Mouse (Mus musculus) induced T-regulatory cell, adult 2 months (primary cell): ENCODE measurements around the gene F13a1.

Experiments used
- DNase-seq: peaks from one replicate; pipeline ENCODE4 v3.0.0-alpha.2; 2012; ENCODE audit warnings: low read depth

F13a1 gene

GRCm38 (mm10) chr13:37050126-37050525 is at the start of gene F13a1:
F13a1 (minus strand) TSS chr13:37050244.
- no peak for DNase-seq

DNA sequence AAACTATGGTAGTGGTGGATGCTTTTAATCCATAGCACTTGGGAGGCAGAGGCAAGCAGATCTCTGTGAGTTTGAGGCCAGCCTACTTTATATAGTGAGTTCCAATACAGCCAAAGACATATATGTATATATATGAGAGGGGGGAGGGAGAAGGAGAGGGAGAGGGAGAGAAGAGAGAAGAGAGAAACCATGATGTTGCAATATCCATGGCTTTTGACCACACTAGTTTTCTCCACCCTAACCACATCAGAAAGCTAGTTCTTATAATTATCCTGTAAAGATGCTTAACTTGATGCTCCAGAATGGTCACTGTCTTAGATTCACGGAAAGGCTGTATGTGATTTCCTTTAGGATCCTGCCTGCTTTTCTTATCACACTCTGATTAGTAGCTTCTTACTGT is 41.6 kb upstream of the F13a1 start:
- no peak for DNase-seq

DNA sequence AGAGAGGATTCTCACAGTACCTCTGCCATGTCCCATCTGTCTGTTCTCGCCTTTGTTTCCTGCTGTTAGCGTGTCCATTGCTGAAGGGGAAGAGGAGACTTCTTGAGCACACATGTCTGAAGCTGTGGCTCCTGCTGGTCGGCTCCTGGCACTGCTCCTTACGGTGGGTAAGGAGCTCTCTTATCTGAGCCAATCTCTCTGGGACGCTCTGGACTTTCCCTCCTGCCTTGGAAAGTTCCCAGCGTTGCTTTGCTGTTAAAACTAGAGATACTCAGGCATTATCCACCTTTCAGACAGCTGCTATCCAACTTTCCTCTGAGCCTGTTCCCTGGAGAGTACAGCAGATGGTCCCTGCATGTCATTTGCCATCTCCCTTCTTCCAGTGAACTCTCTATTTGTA is 39.1 kb upstream of the F13a1 start:
- DNase-seq = no peak

GRCm38 (mm10) chr13:37081506-37082241 is 31.6 kb upstream of the F13a1 start:
- DNase-seq = no peak

DNA sequence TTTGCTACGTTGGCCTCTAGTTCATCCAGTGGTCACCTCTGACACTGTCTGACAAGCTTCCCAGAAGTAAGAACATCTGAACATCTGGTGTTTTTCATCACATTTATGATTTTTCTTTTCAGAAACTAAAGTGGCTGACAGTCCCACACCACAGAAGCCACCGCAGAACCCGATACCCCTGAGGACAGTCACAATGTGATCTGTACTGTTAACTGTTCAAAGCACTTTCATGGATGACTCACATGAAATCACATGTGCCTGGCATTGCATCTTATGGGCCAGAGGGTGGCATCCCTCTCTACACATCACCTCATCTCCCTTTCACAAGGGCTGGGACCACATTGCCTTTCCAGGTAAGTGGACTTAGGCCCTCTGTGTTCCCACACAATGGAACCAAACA is 21.3 kb upstream of the F13a1 start:
- peak; percentile 8 for DNase-seq

- no peak for DNase-seq
These were observed 20.8 kb upstream of the F13a1 start for GRCm38 (mm10) chr13:37070824-37071223.

DNA sequence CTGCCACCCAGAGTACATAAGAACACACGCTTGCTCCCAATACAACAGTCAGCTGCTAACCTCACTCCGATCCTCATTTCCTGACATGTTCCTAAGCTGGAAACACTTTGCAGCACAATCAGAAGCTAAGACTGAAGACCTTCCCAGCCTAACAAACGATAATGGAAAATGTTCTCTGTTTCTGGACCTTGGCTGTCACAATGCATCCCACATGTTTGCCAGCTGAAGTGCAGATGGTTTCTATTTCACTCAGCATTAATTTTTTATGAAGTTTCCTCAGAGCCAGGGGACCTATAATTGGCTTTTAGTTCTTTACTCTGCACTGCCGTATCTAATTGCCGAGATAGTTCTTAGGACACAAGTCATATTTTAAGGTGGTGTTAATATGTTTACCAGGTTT is 10.8 kb upstream of the F13a1 start:
- no peak for DNase-seq

- DNase-seq = peak; percentile 7
These were observed 6.6 kb upstream of the F13a1 start for GRCm38 (mm10) chr13:37056662-37057061.

DNA sequence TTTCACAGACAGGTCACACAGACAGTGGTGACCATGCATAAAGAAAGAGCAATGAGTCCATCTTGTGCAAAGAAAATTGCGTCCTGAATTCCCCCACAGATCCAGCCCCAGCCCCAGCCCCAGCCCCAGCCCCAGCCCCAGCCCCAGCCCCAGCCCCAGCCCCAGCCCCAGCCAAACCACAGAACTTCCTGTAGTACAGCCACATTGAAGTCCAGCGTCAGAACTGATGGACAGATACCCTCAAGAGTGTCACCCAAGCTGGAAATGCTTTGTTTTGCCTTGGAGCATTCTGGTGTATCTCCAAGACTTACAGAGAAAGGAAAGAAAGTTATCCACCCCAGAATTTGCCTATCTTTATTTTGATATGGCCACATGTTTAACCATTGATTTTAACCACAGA is 413 bp downstream of the F13a1 start:
- DNase-seq = no peak

DNA sequence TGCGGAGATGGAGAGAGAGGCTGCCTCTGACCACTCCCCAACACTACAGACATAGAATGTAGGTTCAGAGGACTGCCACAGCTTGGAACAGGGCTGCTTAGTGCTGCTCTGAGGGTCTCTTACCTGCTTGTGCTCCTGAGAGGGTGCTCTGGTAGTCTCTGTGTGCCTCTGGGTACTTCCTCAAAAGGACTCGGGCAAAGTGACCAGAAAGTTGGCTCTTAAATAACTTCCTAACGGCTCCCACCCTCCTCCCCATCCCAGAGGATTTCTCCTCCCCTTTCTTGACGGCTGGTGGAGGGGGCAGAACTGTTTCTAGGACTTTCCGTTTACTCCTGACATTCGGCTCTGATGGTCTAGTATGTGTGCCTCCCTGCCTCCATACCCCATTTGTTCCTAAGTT is 1.0 kb downstream of the F13a1 start:
- DNase-seq = no peak

DNA sequence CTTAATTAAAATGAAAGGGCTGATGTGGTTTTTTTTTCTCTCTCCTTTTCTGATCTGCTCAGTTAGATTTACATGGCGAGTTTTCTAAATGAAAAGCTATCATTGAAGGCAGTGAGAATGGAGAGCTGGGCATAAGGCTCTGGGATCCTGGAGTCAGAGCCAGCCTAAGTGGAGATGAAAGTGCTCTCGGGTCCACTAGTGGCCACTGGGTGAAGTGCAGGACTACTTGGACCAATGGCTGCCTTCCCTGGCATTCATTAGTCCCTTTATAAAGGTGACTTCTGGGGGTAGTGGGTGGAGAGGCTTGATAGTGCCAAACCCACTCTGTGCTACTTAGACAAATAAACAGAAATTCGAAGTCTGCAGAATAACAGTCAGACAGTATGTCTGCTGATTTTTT is 5.0 kb downstream of the F13a1 start:
- peak; percentile 47 for DNase-seq

DNA sequence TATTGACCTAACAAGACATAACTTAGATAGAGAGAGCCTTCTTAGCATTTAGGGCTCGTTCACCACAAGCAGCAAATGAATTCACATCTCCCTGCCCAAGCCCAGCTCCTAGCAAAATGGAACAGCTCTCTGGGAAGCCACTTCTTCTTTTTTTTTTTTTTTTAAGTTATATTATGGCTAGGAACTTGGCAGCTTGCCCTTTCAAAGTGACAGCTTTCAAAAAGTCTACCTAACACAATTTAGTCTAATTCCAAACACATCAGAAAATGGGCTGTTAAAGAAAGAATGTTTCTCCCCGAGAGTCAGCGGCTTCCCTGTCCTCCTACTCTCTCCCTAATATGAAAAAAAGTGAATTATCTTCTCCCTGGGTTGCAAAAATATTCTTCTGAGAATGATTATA is 15.3 kb downstream of the F13a1 start:
- no peak for DNase-seq

DNA sequence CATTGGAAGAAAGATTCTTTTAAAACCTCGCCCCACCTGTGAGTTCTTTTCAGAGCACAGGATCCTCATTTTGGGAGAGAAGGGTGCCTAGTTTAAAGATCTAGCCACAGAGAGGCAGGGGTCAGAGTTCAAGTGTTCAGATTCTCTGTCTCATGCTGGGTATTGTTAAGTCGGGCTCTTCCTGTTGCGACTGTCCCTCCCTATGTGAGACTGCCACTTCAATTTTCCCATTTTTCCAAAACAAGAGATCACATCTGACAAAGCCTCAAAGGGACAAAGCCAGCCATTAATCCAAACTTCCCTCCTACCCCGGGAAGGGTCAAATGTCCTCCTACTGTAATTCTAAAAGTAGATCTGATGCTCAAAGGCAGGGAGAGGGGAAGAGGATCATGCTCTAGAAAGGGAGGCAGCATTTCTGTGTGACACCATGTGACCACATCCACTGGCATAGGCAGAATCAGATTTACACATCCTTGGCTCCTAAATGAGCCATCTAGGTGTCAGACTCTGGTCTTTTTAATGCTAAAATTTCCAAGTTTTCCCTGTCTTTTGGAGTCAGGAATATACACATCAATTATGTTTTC is 24.0 kb downstream of the F13a1 start:
- no peak for DNase-seq

DNA sequence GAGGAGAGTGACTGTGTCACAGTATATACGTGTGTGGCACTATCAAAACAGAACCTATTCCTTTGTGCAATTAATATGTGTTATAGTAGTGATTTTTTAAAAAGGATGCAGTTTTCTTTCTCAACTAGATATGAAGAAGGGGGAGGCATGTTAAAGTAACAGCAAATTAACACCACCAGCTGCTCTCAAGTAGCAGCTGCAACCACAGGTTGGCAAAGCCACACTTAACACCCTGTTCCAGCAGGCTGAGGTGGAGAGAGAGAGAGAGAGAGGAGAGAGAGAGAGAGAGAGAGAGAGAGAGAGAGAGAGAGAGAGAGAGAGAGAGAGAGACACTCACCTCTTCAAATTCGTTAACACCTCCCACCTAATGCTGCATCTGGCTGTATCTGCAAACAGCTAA is 28.5 kb downstream of the F13a1 start:
- no peak for DNase-seq

GRCm38 (mm10) chr13:37010771-37011170 is 39.3 kb downstream of the F13a1 start:
- peak; percentile 59 for DNase-seq

DNA sequence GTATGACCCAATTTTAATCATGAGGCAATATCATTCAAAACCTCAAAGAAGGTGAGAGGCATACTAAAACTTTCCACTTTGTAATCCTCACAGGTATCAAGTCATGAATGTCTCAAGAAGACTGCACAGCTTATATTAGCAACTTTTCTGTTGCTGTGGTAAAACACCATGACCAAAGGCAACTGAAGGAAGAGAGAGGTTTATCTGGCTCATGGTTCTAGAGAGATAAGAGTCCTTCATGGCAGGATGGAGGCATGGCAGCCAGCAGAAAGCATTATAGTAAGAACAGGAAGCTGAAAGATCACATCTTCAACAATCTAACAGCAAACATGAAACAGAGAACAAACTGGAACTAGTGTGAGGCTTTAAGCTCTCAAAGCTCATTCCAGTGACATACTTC is 43.8 kb downstream of the F13a1 start:
- peak; percentile 29 for DNase-seq

DNA sequence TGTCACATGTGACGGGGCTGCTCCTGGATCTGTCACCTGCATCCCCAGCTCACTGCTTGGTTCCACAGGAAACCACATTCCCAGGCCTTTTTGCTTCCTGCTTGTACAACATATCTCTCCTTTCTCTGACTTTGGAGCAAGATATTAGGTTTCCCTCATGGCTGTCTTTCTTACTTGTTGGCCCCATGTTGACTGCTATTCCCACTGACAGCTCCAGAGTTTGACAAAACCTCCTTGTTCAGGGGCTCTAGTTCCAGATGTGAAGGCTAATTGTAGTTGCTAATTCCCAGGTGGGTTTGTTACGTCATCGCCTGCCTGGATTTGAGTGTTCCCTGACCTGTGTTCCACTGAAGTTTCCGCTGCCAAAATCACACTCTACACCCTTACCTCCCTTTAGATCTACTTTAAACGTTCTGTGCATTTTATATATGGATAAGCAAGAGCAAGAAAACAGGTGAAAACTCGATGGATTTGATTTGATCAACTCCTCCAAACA is 50.8 kb downstream of the F13a1 start:
- no peak for DNase-seq

- no peak for DNase-seq
These were observed 56.5 kb downstream of the F13a1 start for GRCm38 (mm10) chr13:36993593-36993992.

- DNase-seq = no peak
These were observed 61.7 kb downstream of the F13a1 start for GRCm38 (mm10) chr13:36988392-36988791.

DNA sequence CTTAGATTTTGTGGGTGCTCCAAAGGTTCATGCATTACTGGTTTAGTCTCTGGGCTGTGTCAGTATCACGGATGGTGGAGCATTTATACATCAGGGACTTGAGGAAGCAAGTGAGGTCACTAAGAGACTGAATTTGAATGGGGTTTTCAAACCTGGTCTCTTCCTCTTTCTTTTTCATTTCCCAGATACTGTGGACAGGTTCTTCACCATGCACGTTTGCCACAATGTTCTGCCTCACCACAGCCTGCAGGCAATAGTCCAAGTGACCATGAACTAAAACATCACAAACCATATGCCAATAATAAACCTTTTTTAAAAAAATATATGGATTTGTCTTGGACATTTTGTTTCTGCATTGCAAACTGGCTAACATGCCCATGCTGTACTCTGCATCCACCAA is 77.0 kb downstream of the F13a1 start:
- no peak for DNase-seq

DNA sequence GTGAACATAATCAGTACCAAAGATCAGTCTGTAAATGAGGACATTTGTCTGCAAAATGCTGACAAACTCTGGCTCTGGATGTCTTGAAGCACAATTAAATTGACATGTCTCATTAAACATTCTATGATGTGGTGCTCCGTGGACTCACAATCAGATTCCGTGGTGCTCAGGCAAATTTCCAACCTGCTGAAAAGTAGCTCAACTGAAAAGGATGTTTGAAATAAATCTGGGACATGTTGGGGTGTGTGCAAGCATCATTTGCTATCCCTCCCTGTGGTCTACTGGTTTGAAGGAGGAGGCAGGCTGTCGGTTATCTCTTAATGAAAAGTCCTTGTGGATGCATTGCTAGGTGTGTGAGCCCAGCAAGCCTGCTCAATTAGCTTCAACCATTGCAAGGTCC is 77.8 kb downstream of the F13a1 start:
- DNase-seq = no peak

- no peak for DNase-seq
These were observed 87.1 kb downstream of the F13a1 start for GRCm38 (mm10) chr13:36962926-36963325.

DNA sequence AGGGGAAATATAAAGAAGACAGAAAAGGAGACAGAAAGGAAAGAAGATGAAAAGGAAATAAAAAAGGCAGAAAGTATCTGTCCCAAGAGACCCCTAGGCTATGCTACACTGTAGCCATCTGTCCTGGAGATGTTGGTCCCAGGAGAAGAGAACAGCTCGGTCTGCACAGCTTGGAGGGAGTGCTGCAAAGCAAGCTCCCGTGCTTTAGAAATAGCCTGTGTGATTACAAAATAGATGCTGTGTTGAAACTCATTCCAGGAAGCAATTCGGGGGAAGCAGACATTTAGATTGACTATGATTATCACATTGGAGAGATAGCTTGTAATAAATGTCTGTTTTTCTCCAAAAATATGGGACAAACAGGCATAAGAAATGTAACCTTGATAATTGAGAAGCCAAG is 91.0 kb downstream of the F13a1 start:
- no peak for DNase-seq

DNA sequence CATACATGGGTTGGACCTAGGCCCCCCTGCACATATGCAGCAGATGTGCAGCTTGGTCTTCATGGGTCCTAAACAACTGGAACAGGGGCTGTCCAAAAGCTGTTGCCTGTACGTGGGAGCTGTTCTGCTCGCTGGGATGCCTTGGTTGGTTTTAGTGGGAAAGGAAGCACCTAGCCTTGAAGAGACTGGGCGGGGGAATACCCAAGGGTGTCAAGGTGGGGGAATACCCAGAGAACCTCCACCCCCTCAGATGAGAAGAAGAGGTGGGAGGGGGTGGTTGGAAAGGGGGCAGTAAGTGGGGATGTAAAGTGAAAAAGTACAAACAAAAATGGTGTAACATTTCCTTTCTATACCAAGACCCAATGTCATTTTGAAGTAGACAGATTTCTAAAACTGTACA is 95.1 kb downstream of the F13a1 start:
- DNase-seq = peak; percentile 48
